Mouse (Mus musculus) kidney, embryonic 16.5 days (tissue): ENCODE data around the gene Vps45. TPM values are rescaled to one million over a fixed set of nuclear protein-coding genes. Genes with fewer than 3 reads are reported as not detected.
A peak's percentile ranks its signal among the peaks of the same experiment; 100 is the strongest.

Experiments
- ATAC-seq: fragments of 200-750 bp; cut with Nextera tagmentation; 2 replicates; pipeline ENCODE4 v1.8.0; 2017; ENCODE audit warnings: moderate TSS enrichment; ENCODE audit not compliant: low FRiP score, low TSS enrichment
- H3K27ac ChIP-seq: fragments of 300-500 bp; sonication (generic); 2 replicates; pipeline ENCODE4 v1.5.1; 2014; ENCODE audit warnings: low read length
- H3K27me3 ChIP-seq: fragments of 300-500 bp; sonication (generic); 2 replicates; pipeline ENCODE4 v1.6.1; 2014; ENCODE audit warnings: low read length, control low read depth, mixed read lengths; ENCODE audit not compliant: insufficient read depth
- H3K36me3 ChIP-seq: fragments of 300-500 bp; sonication (generic); 2 replicates; pipeline ENCODE4 v1.6.1; 2014; ENCODE audit warnings: low read length, control low read depth, mixed read lengths; ENCODE audit not compliant: insufficient read depth
- H3K4me1 ChIP-seq: fragments of 300-500 bp; sonication (generic); 2 replicates; pipeline ENCODE4 v1.6.1; 2014; ENCODE audit warnings: low read length, control low read depth, mixed read lengths; ENCODE audit not compliant: insufficient read depth
- H3K4me2 ChIP-seq: fragments of 300-500 bp; sonication (generic); replicated peaks from 2 replicates; pipeline ENCODE4 v1.6.1; 2014; ENCODE audit warnings: low read depth, low read length
- H3K4me3 ChIP-seq: fragments of 300-500 bp; sonication (generic); 2 replicates; pipeline ENCODE4 v1.5.1; 2014; ENCODE audit warnings: mild to moderate bottlenecking, low read length
- H3K9ac ChIP-seq: fragments of 300-500 bp; sonication (generic); replicated peaks from 2 replicates; pipeline ENCODE4 v1.6.1; 2014; ENCODE audit warnings: low read length
- H3K9me3 ChIP-seq: fragments of 300-500 bp; sonication (generic); 2 replicates; pipeline ENCODE4 v1.6.1; 2016; ENCODE audit warnings: low read length, control low read depth
- WGBS: fragments of 180-500 bp; shearing (Covaris S2); extraction: QIAGEN DNeasy Blood & Tissue Kit; methylation state at CpG from one replicate; pipeline ENCODE4 v1.1.7; 2014; 5-methylcytosine and 5-hydroxymethylcytosine counted together
- polyA plus RNA-seq: library from polyadenylated mRNA; unstranded; fragments of >200 nt; fragmentation: Nextera tagmentation; extraction: Ambion mirVana; gene quantifications from 2 replicates; pipeline ENCODE4 v1.2.1, GENCODE M21; 2015

The Vps45 gene
- polyA plus RNA-seq, 1 experiment from 2014 or later, result 37.0 TPM

GRCm38 (mm10) chr3:96008463-96008862 lies 49.8 kb downstream of the Vps45 start:
- ATAC-seq, result no peak
- 79% methylated on average over 6 of the region's 6 CpGs for WGBS

GRCm38 (mm10) chr3:96001560-96001959 lies 56.7 kb downstream of the Vps45 start:
- Histone ChIP-seq H3K9ac (no peak overlapping the region), H3K27ac (no peak overlapping the region), H3K27me3 (no peaks in the 10 kb centered on the region), H3K4me1 (peaks cover 13% of the 10 kb centered on the region), H3K4me2 (no peak overlapping the region), H3K9me3 (no peaks in the 10 kb centered on the region), H3K4me3 (no peak overlapping the region), H3K36me3 (no peaks in the 10 kb centered on the region)
- WGBS, result 100% methylated on average over 1 of the region's 1 CpGs
- ATAC-seq, result no peak

More at GRCm38 (mm10) chr3:96008463-96008862, 49.8 kb downstream of the Vps45 start:
- Histone ChIP-seq H3K36me3 (no peaks in the 10 kb centered on the region), H3K27ac (no peak overlapping the region), H3K4me2 (no peak overlapping the region), H3K27me3 (no peaks in the 10 kb centered on the region), H3K4me3 (no peak overlapping the region), H3K9ac (no peak overlapping the region), H3K9me3 (no peaks in the 10 kb centered on the region), H3K4me1 (no peaks in the 10 kb centered on the region)

- Histone ChIP-seq H3K36me3 (no peaks in the 10 kb centered on the region), H3K9ac (no peak overlapping the region), H3K27ac (no peak overlapping the region), H3K4me1 (peaks cover 14% of the 10 kb centered on the region), H3K9me3 (no peaks in the 10 kb centered on the region), H3K27me3 (no peaks in the 10 kb centered on the region), H3K4me2 (no peak overlapping the region), H3K4me3 (no peak overlapping the region)
- 67% methylated on average over 9 of the region's 9 CpGs for WGBS
- ATAC-seq, result no peak
These were observed 57.3 kb downstream of the Vps45 start for GRCm38 (mm10) chr3:96000921-96001501.

DNA sequence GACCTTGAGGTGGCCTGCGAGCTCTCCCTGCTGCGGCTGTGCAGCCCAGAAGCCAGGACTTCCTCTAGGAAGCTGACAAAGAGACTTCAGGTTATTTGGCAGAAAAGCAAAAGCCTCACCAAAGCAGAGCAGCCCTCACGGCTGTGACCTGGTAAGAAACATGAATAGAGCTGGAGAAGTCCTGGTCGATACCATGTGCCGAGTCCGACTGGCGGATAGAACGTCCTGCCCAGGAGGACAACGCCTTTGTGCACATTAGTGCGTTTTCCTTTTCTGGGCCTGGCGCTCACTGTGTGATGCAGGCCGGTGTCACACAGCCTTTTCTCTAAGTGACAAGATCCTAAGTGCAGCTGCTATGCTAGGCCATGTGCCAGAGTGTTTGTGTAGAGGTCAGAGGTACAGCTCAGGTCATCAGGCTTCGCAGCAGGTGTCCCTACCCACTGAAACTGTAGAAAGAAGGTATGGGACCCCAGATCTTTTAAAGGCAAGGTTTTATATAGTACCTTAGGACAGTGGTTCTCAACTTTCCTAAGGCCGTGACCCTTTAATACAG lies 58.1 kb downstream of the Vps45 start:
- H3K9me3 ChIP-seq, result no peaks in the 10 kb centered on the region
- no peak overlapping the region for H3K9ac ChIP-seq
- H3K4me3 ChIP-seq, result no peak overlapping the region
- 75% methylated on average over 14 of the region's 14 CpGs for WGBS
- H3K36me3 ChIP-seq, result no peaks in the 10 kb centered on the region
- peaks cover 14% of the 10 kb centered on the region for H3K4me1 ChIP-seq
- ATAC-seq, result no peak
- H3K27me3 ChIP-seq, result no peaks in the 10 kb centered on the region
- H3K27ac ChIP-seq, result no peak overlapping the region
- H3K4me2 ChIP-seq, result no peak overlapping the region

GRCm38 (mm10) chr3:95999308-96000079 lies 58.8 kb downstream of the Vps45 start:
- no peak overlapping the region for H3K27ac ChIP-seq
- WGBS, result 87% methylated on average over 12 of the region's 12 CpGs
- H3K27me3 ChIP-seq, result no peaks in the 10 kb centered on the region
- no peak overlapping the region for H3K4me2 ChIP-seq
- H3K36me3 ChIP-seq, result no peaks in the 10 kb centered on the region
- no peak for ATAC-seq
- H3K4me3 ChIP-seq, result no peak overlapping the region
- no peak overlapping the region for H3K9ac ChIP-seq
- H3K9me3 ChIP-seq, result no peaks in the 10 kb centered on the region
- peaks cover 14% of the 10 kb centered on the region for H3K4me1 ChIP-seq

- Histone ChIP-seq H3K4me2 (peak overlapping the region; percentile 63), H3K36me3 (peaks cover 4% of the 10 kb centered on the region; the same call in 1 of the 2 replicates), H3K9me3 (no peaks in the 10 kb centered on the region), H3K27ac (0 out of 2 replicates have a peak overlapping the region, but pooled peaks have one; percentile 7), H3K9ac (peak overlapping the region; percentile 89; the same call in 1 of the 2 replicates), H3K27me3 (no peaks in the 10 kb centered on the region), H3K4me3 (peak overlapping the region; percentile 11; the same call in 1 of the 2 replicates), H3K4me1 (peaks cover 34% of the 10 kb centered on the region)
- ATAC-seq, result peak; percentile 46
- WGBS, result 16% methylated on average over 9 of the region's 9 CpGs
These were observed 61.0 kb downstream of the Vps45 start for GRCm38 (mm10) chr3:95997203-95997721.

GRCm38 (mm10) chr3:95996451-95997073 lies 61.7 kb downstream of the Vps45 start:
- H3K9ac ChIP-seq, result peak overlapping the region; percentile 89
- peaks cover 41% of the 10 kb centered on the region for H3K4me1 ChIP-seq
- peak overlapping the region; percentile 94 for H3K27ac ChIP-seq
- H3K36me3 ChIP-seq, result peaks cover 8% of the 10 kb centered on the region
- peak overlapping the region; percentile 73 for H3K4me3 ChIP-seq
- ATAC-seq, result no peak
- no peaks in the 10 kb centered on the region for H3K27me3 ChIP-seq
- H3K4me2 ChIP-seq, result peak overlapping the region; percentile 63
- no peaks in the 10 kb centered on the region for H3K9me3 ChIP-seq
- WGBS, result 11% methylated on average over 6 of the region's 6 CpGs

DNA sequence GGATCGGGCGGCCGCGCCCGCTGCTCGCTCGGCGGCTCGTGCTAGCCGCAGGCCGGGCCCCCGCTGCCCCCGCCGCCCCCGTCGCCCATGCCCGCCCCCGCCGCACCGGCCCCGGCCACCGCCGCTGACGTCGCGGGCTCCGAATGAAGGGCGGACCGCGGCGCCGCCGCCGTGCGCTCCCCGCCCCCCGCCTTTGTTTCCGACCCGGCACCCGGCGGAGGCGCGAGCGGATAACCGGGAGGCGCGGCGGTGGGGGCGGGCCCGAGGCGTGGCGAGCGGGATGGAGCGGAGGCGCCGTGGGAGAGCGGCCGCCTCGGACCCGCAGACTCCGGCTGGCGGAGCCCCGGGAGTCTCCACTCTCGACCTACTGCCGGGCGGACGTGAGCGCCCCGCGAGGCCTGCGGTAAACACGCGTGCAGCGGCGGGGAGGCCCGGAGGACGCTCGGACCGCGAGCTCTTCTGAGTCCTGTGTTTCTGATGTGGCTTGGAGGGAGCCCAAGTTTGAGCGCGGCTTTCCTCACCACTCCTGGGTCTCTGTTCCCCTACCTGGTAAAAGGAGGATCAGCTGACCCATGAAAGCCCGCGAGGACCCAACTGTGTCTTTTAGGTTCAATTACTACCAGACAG lies 62.4 kb downstream of the Vps45 start, which contains the start of gene Plekho1:
Gene Plekho1, minus strand, starts transcription at position 200 of the 627 bp plus-strand sequence.
- Histone ChIP-seq H3K9ac (peak within 1 kb of the TSS; percentile 89), H3K27me3 (no peaks in the 10 kb centered on the region), H3K27ac (peak within 1 kb of the TSS; percentile 94), H3K4me3 (peak within 1 kb of the TSS; percentile 73), H3K36me3 (peaks cover 8% of the 10 kb centered on the region), H3K4me2 (peak within 1 kb of the TSS; percentile 63), H3K9me3 (no peaks in the 10 kb centered on the region), H3K4me1 (peaks cover 42% of the 10 kb centered on the region)
- WGBS, result under 1% methylated on average over 49 of the region's 84 CpGs
- ATAC-seq, result peak; percentile 50; the same call in 1 of the 2 replicates
